ENCODE assay signal across 29 mouse cellular contexts in genomic region chr2:32426141-32426540, GRCm38 (mm10). TPM values are rescaled to one million over a fixed set of nuclear protein-coding genes. Genes with fewer than 3 reads are reported as not detected.
DNase-seq lines count a peak whose midpoint lies in the region; ATAC-seq and TF ChIP-seq lines count a peak whose summit lies in the region.
"Had no signal": no experiment of that assay in that cellular context is flagged by ENCODE, and none has a peak within 500 bp of the region (broad histone marks: within the 10 kb centered on the region; RNA-seq: fewer than 3 reads in every experiment).

No protein-coding gene starts in this region.

- no peak overlapping the region for H3K4me2 ChIP-seq in embryonic facial prominence, embryonic 13.5 days
- no peak overlapping the region for H3K4me2 ChIP-seq in lung, embryonic 14.5 days
- H3K4me2 ChIP-seq in kidney, embryonic 15.5 days, result no peak overlapping the region
- H3K4me2 ChIP-seq: heart, embryonic 13.5 days; hindbrain, embryonic 15.5 days; neural tube, embryonic 12.5 days had no signal

- no peaks in the 10 kb centered on the region for H3K9me3 ChIP-seq in embryonic facial prominence, embryonic 13.5 days
- H3K9me3 ChIP-seq in embryonic facial prominence, embryonic 10.5 days, result no peaks in the 10 kb centered on the region
- no peaks in the 10 kb centered on the region for H3K9me3 ChIP-seq in lung, embryonic 14.5 days (ENCODE audit: low read depth, low read length)
- no peaks in the 10 kb centered on the region for H3K9me3 ChIP-seq in kidney, embryonic 15.5 days (replicated peaks)
- H3K9me3 ChIP-seq: heart, embryonic 13.5 days; hindbrain, embryonic 15.5 days; midbrain, embryonic 10.5 days; neural tube, embryonic 12.5 days had no signal

- no peak for TF ChIP-seq CTCF in left cerebral cortex, adult 2 months (IDR thresholded peaks at IDR 0.05)
- TF ChIP-seq CTCF in lung, embryonic 14.5 days (IDR thresholded peaks at IDR 0.05; ENCODE audit: low read depth), result no peak

- peaks cover 9% of the 10 kb centered on the region; the same call in 1 of the 2 replicates for H3K36me3 ChIP-seq in embryonic facial prominence, embryonic 13.5 days
- peaks cover 17% of the 10 kb centered on the region for H3K36me3 ChIP-seq in embryonic facial prominence, embryonic 10.5 days (replicated peaks)
- peaks cover 1% of the 10 kb centered on the region; the same call in 1 of the 2 replicates for H3K36me3 ChIP-seq in lung, embryonic 14.5 days (ENCODE audit: insufficient read depth)
- H3K36me3 ChIP-seq in kidney, embryonic 15.5 days, result peaks cover 3% of the 10 kb centered on the region; the same call in 1 of the 2 replicates

- H3K27me3 ChIP-seq in embryonic facial prominence, embryonic 13.5 days, result no peaks in the 10 kb centered on the region
- H3K27me3 ChIP-seq in embryonic facial prominence, embryonic 10.5 days (replicated peaks; ENCODE audit: low read depth, poor library complexity, severe bottlenecking), result no peaks in the 10 kb centered on the region
- H3K27me3 ChIP-seq in lung, embryonic 14.5 days (ENCODE audit: insufficient read depth, low read length), result no peaks in the 10 kb centered on the region
- H3K27me3 ChIP-seq in kidney, embryonic 15.5 days, result no peaks in the 10 kb centered on the region
- H3K27me3 ChIP-seq: heart, embryonic 13.5 days; hindbrain, embryonic 15.5 days; neural tube, embryonic 12.5 days; Patski had no signal

- intact Hi-C loops in left cerebral cortex, adult 2 months (cut with DNase I), result no loop called here

- 0 out of 2 replicates have a peak overlapping the region, but pooled peaks have one; percentile 1 for H3K9ac ChIP-seq in embryonic facial prominence, embryonic 13.5 days
- H3K9ac ChIP-seq in lung, embryonic 14.5 days, result no peak overlapping the region
- H3K9ac ChIP-seq in kidney, embryonic 15.5 days, result no peak overlapping the region
- H3K9ac ChIP-seq: hindbrain, embryonic 15.5 days; neural tube, embryonic 12.5 days had no signal

- H3K4me1 ChIP-seq in embryonic facial prominence, embryonic 13.5 days, result peaks cover 76% of the 10 kb centered on the region
- peaks cover 78% of the 10 kb centered on the region for H3K4me1 ChIP-seq in embryonic facial prominence, embryonic 10.5 days
- peaks cover 40% of the 10 kb centered on the region for H3K4me1 ChIP-seq in lung, embryonic 14.5 days (ENCODE audit: insufficient read depth)
- peaks cover 75% of the 10 kb centered on the region for H3K4me1 ChIP-seq in kidney, embryonic 15.5 days

- no peak overlapping the region for H3K4me3 ChIP-seq in embryonic facial prominence, embryonic 13.5 days
- H3K4me3 ChIP-seq in embryonic facial prominence, embryonic 10.5 days, result no peak overlapping the region
- H3K4me3 ChIP-seq in left cerebral cortex, adult 2 months, result no peak overlapping the region
- no peak overlapping the region for H3K4me3 ChIP-seq in lung, embryonic 14.5 days (ENCODE audit: low read depth, low read length)
- no peak overlapping the region for H3K4me3 ChIP-seq in kidney, embryonic 15.5 days (replicated peaks)
- H3K4me3 ChIP-seq: heart, embryonic 13.5 days; hindbrain, embryonic 15.5 days; midbrain, embryonic 10.5 days; myocyte; neural tube, embryonic 12.5 days had no signal

- H3K27ac ChIP-seq in embryonic facial prominence, embryonic 13.5 days, result 0 out of 2 replicates have a peak overlapping the region, but pooled peaks have one; percentile 80
- H3K27ac ChIP-seq in embryonic facial prominence, embryonic 10.5 days (replicated peaks), result no peak overlapping the region
- 0 out of 2 replicates have a peak overlapping the region, but pooled peaks have one; percentile 24 for H3K27ac ChIP-seq in left cerebral cortex, adult 2 months
- peak overlapping the region; percentile 54; the same call in 1 of the 2 replicates for H3K27ac ChIP-seq in lung, embryonic 14.5 days (ENCODE audit: low read depth)
- H3K27ac ChIP-seq in kidney, embryonic 15.5 days, result no peak overlapping the region
- H3K27ac ChIP-seq: hindbrain, embryonic 15.5 days; midbrain, embryonic 10.5 days; neural tube, embryonic 12.5 days had no signal

- no peak for ATAC-seq in embryonic facial prominence, embryonic 13.5 days (ENCODE audit: insufficient number of reproducible peaks, insufficient read depth, low FRiP score, low TSS enrichment, low read depth)
- no peak for ATAC-seq in lung, embryonic 14.5 days (ENCODE audit: insufficient read depth)
- no peak for ATAC-seq in kidney, embryonic 15.5 days (replicated peaks; ENCODE audit: low FRiP score)
- ATAC-seq: forebrain, embryonic 14.5 days; inflammation-experienced regulatory T-cells, adult 6 months; Patski had no signal

- no peak for DNase-seq in embryonic facial prominence, embryonic 10.5 days (ENCODE audit: low spot score)
- DNase-seq in left cerebral cortex, adult 2 months (ENCODE audit: extremely low spot score in 1 of 2, low spot score in 2 of 2), result no peak
- DNase-seq in left cerebral cortex, adult 18-20 months (ENCODE audit: low spot score in 2 of 2), result no peak
- DNase-seq in lung, embryonic 14.5 days, result no peak
- no peak for DNase-seq in lung, postnatal 25 days (ENCODE audit: low spot score)
- DNase-seq: cerebellum, adult 2 months; cerebellum, postnatal 14 days; gastrocnemius, postnatal 36 days; heart, adult 18-20 months; heart, postnatal 10 days; kidney, adult 9 months; kidney, postnatal 14 days; lung, adult 2 months; lung, postnatal 14 days; spleen, adult 18-20 months; thymus, adult 2 months; thymus, postnatal 36 days had no signal

- 93% methylated on average over 1 of the region's 1 CpGs for WGBS in embryonic facial prominence, embryonic 13.5 days
- 95% methylated on average over 1 of the region's 1 CpGs for WGBS in embryonic facial prominence, embryonic 10.5 days
- WGBS in lung, embryonic 14.5 days, result 81% methylated on average over 1 of the region's 1 CpGs
- 97% methylated on average over 1 of the region's 1 CpGs for WGBS in kidney, embryonic 15.5 days

RNA-seq across cellular contexts. Expression of gene Naif1, which starts 24.1 kb away (rescaled TPM):
- 6.3 and 6.5 TPM in 2 replicates for polyA plus RNA-seq in embryonic facial prominence, embryonic 13.5 days (2015; fragmentation: Nextera tagmentation; extraction: Ambion mirVana)
- polyA plus RNA-seq in embryonic facial prominence, embryonic 10.5 days (2016; fragmentation: Nextera tagmentation; extraction: Ambion mirVana), result 6.4 and 6.8 TPM in 2 replicates
- 1 to 10 TPM; 3.3 to 3.7 TPM for total RNA-seq in left cerebral cortex, adult 2 months (2021)
- 1 to 10 TPM; 3.7 to 4.6 TPM for total RNA-seq in left cerebral cortex, adult 18-20 months (2021)
- polyA plus RNA-seq in lung, embryonic 14.5 days (2014; fragmentation: Nextera tagmentation; extraction: Ambion mirVana), result 5.7 and 6.5 TPM in 2 replicates
- 6.3 and 6.8 TPM in 2 replicates for polyA plus RNA-seq in kidney, embryonic 15.5 days (2015; fragmentation: Nextera tagmentation; extraction: Ambion mirVana)

RNA-seq across cellular contexts. Expression of gene Slc25a25, which starts 25.1 kb away (rescaled TPM):
- 23.5 and 24.6 TPM in 2 replicates for polyA plus RNA-seq in embryonic facial prominence, embryonic 13.5 days (2015; fragmentation: Nextera tagmentation; extraction: Ambion mirVana)
- polyA plus RNA-seq in embryonic facial prominence, embryonic 10.5 days (2016; fragmentation: Nextera tagmentation; extraction: Ambion mirVana), result 29.8 and 31.8 TPM in 2 replicates
- total RNA-seq in left cerebral cortex, adult 2 months (2021), result 10 to 100 TPM; 65.2 to 79.1 TPM
- 10 to 100 TPM; 67.5 to 72.1 TPM for total RNA-seq in left cerebral cortex, adult 18-20 months (2021)
- 16.3 and 19.5 TPM in 2 replicates for polyA plus RNA-seq in lung, embryonic 14.5 days (2014; fragmentation: Nextera tagmentation; extraction: Ambion mirVana)
- polyA plus RNA-seq in kidney, embryonic 15.5 days (2015; fragmentation: Nextera tagmentation; extraction: Ambion mirVana), result 20.4 and 20.7 TPM in 2 replicates

RNA-seq across cellular contexts. Expression of gene Ptges2, which starts 30.4 kb away (rescaled TPM):
- polyA plus RNA-seq in embryonic facial prominence, embryonic 13.5 days (2015; fragmentation: Nextera tagmentation; extraction: Ambion mirVana), result 30.0 and 30.4 TPM in 2 replicates
- polyA plus RNA-seq in embryonic facial prominence, embryonic 10.5 days (2016; fragmentation: Nextera tagmentation; extraction: Ambion mirVana), result 32.2 and 32.5 TPM in 2 replicates
- 10 to 100 TPM; 47.2 to 47.8 TPM for total RNA-seq in left cerebral cortex, adult 2 months (2021)
- total RNA-seq in left cerebral cortex, adult 18-20 months (2021), result 10 to 100 TPM; 49.5 to 51.2 TPM
- 28.0 and 28.2 TPM in 2 replicates for polyA plus RNA-seq in lung, embryonic 14.5 days (2014; fragmentation: Nextera tagmentation; extraction: Ambion mirVana)
- polyA plus RNA-seq in kidney, embryonic 15.5 days (2015; fragmentation: Nextera tagmentation; extraction: Ambion mirVana), result 30.5 and 31.2 TPM in 2 replicates

RNA-seq across cellular contexts. Expression of gene Lcn2, which starts 38.1 kb away (rescaled TPM):
- 0.22 and 1.5 TPM in 2 replicates for polyA plus RNA-seq in embryonic facial prominence, embryonic 13.5 days (2015; fragmentation: Nextera tagmentation; extraction: Ambion mirVana)
- not detected in 2 replicates for polyA plus RNA-seq in embryonic facial prominence, embryonic 10.5 days (2016; fragmentation: Nextera tagmentation; extraction: Ambion mirVana)
- 10 to 100 TPM in 1 of 2 experiments, under 1 TPM in 1; 0.44 to 19.4 TPM for total RNA-seq in left cerebral cortex, adult 2 months (2021)
- total RNA-seq in left cerebral cortex, adult 18-20 months (2021), result under 1 TPM; 0.77 to 0.84 TPM
- polyA plus RNA-seq in lung, embryonic 14.5 days (2014; fragmentation: Nextera tagmentation; extraction: Ambion mirVana), result 1.6 TPM in 1 of 2 replicates, not detected in the other
- polyA plus RNA-seq in kidney, embryonic 15.5 days (2015; fragmentation: Nextera tagmentation; extraction: Ambion mirVana), result 6.8 and 9.1 TPM in 2 replicates
- total RNA-seq: MEL; midbrain, postnatal 0 days had no signal
- polyA plus RNA-seq: midbrain, embryonic 10.5 days had no signal

RNA-seq across cellular contexts. Expression of gene 1110008P14Rik, which starts 44.4 kb away (rescaled TPM):
- 44.1 and 47.8 TPM in 2 replicates for polyA plus RNA-seq in embryonic facial prominence, embryonic 13.5 days (2015; fragmentation: Nextera tagmentation; extraction: Ambion mirVana)
- 35.0 and 39.3 TPM in 2 replicates for polyA plus RNA-seq in embryonic facial prominence, embryonic 10.5 days (2016; fragmentation: Nextera tagmentation; extraction: Ambion mirVana)
- 100 to 1,000 TPM; 341 to 349 TPM for total RNA-seq in left cerebral cortex, adult 2 months (2021)
- total RNA-seq in left cerebral cortex, adult 18-20 months (2021), result 100 to 1,000 TPM; 283 to 350 TPM
- 32.4 and 33.3 TPM in 2 replicates for polyA plus RNA-seq in lung, embryonic 14.5 days (2014; fragmentation: Nextera tagmentation; extraction: Ambion mirVana)
- 47.1 and 52.1 TPM in 2 replicates for polyA plus RNA-seq in kidney, embryonic 15.5 days (2015; fragmentation: Nextera tagmentation; extraction: Ambion mirVana)

Comparison
In these comparisons a context has a peak if more than half of its experiments do, and no peak if none do; other contexts are left out.
1. H3K27ac ChIP-seq: peak in embryonic facial prominence, embryonic 13.5 days (single experiment), left cerebral cortex, adult 2 months (single experiment) and lung, embryonic 14.5 days (single experiment); none in embryonic facial prominence, embryonic 10.5 days (single experiment) and kidney, embryonic 15.5 days (single experiment).